Mouse (Mus musculus) heart, adult 8-10 months (tissue): ENCODE measurements around the gene Mettl8. TPM values are rescaled to one million over a fixed set of nuclear protein-coding genes. Genes with fewer than 3 reads are reported as not detected.
A peak's percentile ranks its signal among the peaks of the same experiment; 100 is the strongest.

Experiments
- DNase-seq: peaks from one replicate; pipeline ENCODE4 v3.0.0; 2022; ENCODE audit warnings: low spot score
- total RNA-seq, 4 experiments: library from RNA; stranded (reverse); gene quantifications; 2 replicates each; pipeline ENCODE4 v1.2.4; 2022

Gene Mettl8
- total RNA-seq: 1 to 10 TPM; 4.0 to 6.1 (median 5.8) TPM

GRCm38 (mm10) chr2:71055300-71056114 is at the start of gene Mettl8, which contains the start of gene Dcaf17:
Mettl8 (minus strand) TSS chr2:71055583.
Dcaf17 (plus strand) TSS chr2:71055328.
- DNase-seq: peak; percentile 92

- no peak for DNase-seq
These were observed 49.3 kb upstream of the Mettl8 start for GRCm38 (mm10) chr2:71104696-71105095.

GRCm38 (mm10) chr2:71103292-71103680 is 47.9 kb upstream of the Mettl8 start:
- DNase-seq: no peak

- no peak for DNase-seq
These were observed 47.4 kb upstream of the Mettl8 start for GRCm38 (mm10) chr2:71102621-71103291.

GRCm38 (mm10) chr2:71096170-71096569 is 40.8 kb upstream of the Mettl8 start:
- DNase-seq: peak; percentile 14

GRCm38 (mm10) chr2:71090660-71091445 is 35.5 kb upstream of the Mettl8 start:
- no peak for DNase-seq

GRCm38 (mm10) chr2:71089766-71090165 is 34.4 kb upstream of the Mettl8 start:
- no peak for DNase-seq

- DNase-seq: no peak
These were observed 28.2 kb upstream of the Mettl8 start for GRCm38 (mm10) chr2:71083454-71084193.

GRCm38 (mm10) chr2:71082416-71082815 is 27.0 kb upstream of the Mettl8 start:
- no peak for DNase-seq

- DNase-seq: no peak
These were observed 18.4 kb upstream of the Mettl8 start for GRCm38 (mm10) chr2:71073828-71074227.

GRCm38 (mm10) chr2:71073330-71073729 is 17.9 kb upstream of the Mettl8 start:
- no peak for DNase-seq

- no peak for DNase-seq
These were observed 16.2 kb upstream of the Mettl8 start for GRCm38 (mm10) chr2:71071601-71072000.

- DNase-seq: no peak
These were observed 892 bp upstream of the Mettl8 start for GRCm38 (mm10) chr2:71056115-71056835.

- no peak for DNase-seq
These were observed 667 bp downstream of the Mettl8 start for GRCm38 (mm10) chr2:71054716-71055115.

- DNase-seq: no peak
These were observed 4.9 kb downstream of the Mettl8 start for GRCm38 (mm10) chr2:71050511-71050910.

GRCm38 (mm10) chr2:71048896-71049295 is 6.5 kb downstream of the Mettl8 start:
- no peak for DNase-seq

GRCm38 (mm10) chr2:71046751-71047320 is 8.5 kb downstream of the Mettl8 start:
- no peak for DNase-seq

- DNase-seq: no peak
These were observed 9.2 kb downstream of the Mettl8 start for GRCm38 (mm10) chr2:71046151-71046550.

- peak; percentile 77 for DNase-seq
These were observed 15.8 kb downstream of the Mettl8 start for GRCm38 (mm10) chr2:71039522-71040121.

GRCm38 (mm10) chr2:71037447-71037846 is 17.9 kb downstream of the Mettl8 start:
- no peak for DNase-seq
